Mouse (Mus musculus) midbrain, embryonic 16.5 days (tissue): Measurements from ENCODE around the gene Msh5. TPM values are rescaled to one million over a fixed set of nuclear protein-coding genes. Genes with fewer than 3 reads are reported as not detected.
A peak's percentile ranks its signal among the peaks of the same experiment; 100 is the strongest.

Experiments
- ATAC-seq: fragments of 200-750 bp; cut with Nextera tagmentation; 2 replicates; pipeline ENCODE4 v1.8.0; 2017; ENCODE audit warnings: moderate TSS enrichment
- H3K27ac ChIP-seq: fragments of 300-500 bp; sonication (generic); 2 replicates; pipeline ENCODE4 v1.5.1; 2014; ENCODE audit warnings: mild to moderate bottlenecking, low read length, mixed read lengths
- H3K27me3 ChIP-seq: fragments of 300-500 bp; sonication (generic); 2 replicates; pipeline ENCODE4 v1.6.1; 2014; ENCODE audit warnings: low read depth, low read length, mixed read lengths; ENCODE audit not compliant: control insufficient read depth, insufficient read depth
- H3K36me3 ChIP-seq: fragments of 300-500 bp; sonication (generic); 2 replicates; pipeline ENCODE4 v1.6.1; 2014; ENCODE audit warnings: mild to moderate bottlenecking, low read length, moderate library complexity, mixed read lengths; ENCODE audit not compliant: control insufficient read depth, insufficient read depth
- H3K4me1 ChIP-seq: fragments of 300-500 bp; sonication (generic); 2 replicates; pipeline ENCODE4 v1.6.1; 2014; ENCODE audit warnings: mild to moderate bottlenecking, low read length, mixed read lengths; ENCODE audit not compliant: control insufficient read depth, insufficient read depth
- H3K4me2 ChIP-seq: fragments of 300-500 bp; sonication (generic); 2 replicates; pipeline ENCODE4 v1.6.1; 2014; ENCODE audit warnings: mild to moderate bottlenecking, low read length, mixed read lengths
- H3K4me3 ChIP-seq: fragments of 300-500 bp; sonication (generic); 2 replicates; pipeline ENCODE4 v1.5.1; 2014; ENCODE audit warnings: low read depth, mild to moderate bottlenecking, low read length, moderate library complexity, mixed read lengths
- H3K9ac ChIP-seq: fragments of 300-500 bp; sonication (generic); 2 replicates; pipeline ENCODE4 v1.6.1; 2014; ENCODE audit warnings: low read depth, low read length, mixed read lengths
- H3K9me3 ChIP-seq: fragments of 300-500 bp; sonication (generic); replicated peaks from 2 replicates; pipeline ENCODE4 v1.6.1; 2014; ENCODE audit warnings: mild to moderate bottlenecking, low read length, mixed read lengths; ENCODE audit not compliant: control insufficient read depth, poor library complexity, severe bottlenecking
- WGBS: fragments of 180-500 bp; shearing (Covaris S2); extraction: QIAGEN DNeasy Blood & Tissue Kit; methylation state at CpG from one replicate; pipeline ENCODE4 v1.1.7; 2014; 5-methylcytosine and 5-hydroxymethylcytosine counted together
- polyA plus RNA-seq: library from polyadenylated mRNA; unstranded; fragments of >200 nt; fragmentation: Nextera tagmentation; extraction: Ambion mirVana; gene quantifications from 2 replicates; pipeline ENCODE4 v1.2.1, GENCODE M21; 2015

Gene Msh5
- polyA plus RNA-seq, 1 experiment from 2014 or later, result 1.9 TPM

DNA sequence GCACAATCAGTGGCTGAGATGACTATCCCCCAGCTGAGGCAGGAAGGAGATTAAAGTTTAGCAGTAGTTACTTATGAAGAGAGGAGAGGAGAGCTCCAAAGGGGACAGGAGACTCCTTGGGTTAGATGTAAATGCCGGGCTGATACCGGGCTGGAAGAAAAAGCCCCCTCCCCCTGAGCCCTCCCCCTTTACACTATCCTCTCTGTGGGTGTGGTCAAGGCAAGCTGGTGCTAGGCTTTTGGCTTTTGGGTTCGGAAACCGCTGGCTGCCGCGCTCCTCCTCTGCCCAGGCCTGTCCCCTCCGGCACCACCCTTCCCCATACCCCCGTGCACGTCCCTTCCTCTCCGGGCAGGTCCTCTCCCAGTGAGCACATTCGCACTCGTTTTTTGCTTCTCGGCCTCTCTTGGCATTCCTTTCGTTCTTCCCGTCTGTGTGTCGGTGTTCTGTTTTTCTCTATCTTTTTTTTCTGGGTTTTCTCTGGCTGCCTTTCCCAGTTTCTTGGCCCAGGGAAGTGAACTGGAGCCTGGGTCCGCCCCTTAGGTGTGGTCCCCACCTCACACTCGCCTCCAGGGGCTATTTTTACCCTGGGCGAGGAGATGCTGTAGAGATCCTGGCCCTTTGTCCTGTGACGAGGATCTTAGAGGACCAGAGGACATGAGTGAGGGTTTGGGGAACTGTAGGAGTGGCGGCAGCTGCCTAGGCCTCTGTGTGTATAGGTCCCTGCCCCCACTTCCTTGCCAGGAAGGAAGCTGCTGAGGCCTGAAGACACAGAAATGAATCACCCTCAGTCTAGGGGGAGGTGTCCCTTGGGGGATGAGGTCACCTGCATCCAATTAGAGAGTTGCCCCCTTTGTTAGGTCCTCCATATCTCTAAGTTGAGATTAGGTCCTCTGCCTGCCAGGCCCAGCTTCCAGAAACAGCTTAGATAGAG is 4.9 kb upstream of the Msh5 start:
- no peaks in the 10 kb centered on the region for H3K9me3 ChIP-seq
- WGBS, result 3% methylated on average over 21 of the region's 21 CpGs

DNA sequence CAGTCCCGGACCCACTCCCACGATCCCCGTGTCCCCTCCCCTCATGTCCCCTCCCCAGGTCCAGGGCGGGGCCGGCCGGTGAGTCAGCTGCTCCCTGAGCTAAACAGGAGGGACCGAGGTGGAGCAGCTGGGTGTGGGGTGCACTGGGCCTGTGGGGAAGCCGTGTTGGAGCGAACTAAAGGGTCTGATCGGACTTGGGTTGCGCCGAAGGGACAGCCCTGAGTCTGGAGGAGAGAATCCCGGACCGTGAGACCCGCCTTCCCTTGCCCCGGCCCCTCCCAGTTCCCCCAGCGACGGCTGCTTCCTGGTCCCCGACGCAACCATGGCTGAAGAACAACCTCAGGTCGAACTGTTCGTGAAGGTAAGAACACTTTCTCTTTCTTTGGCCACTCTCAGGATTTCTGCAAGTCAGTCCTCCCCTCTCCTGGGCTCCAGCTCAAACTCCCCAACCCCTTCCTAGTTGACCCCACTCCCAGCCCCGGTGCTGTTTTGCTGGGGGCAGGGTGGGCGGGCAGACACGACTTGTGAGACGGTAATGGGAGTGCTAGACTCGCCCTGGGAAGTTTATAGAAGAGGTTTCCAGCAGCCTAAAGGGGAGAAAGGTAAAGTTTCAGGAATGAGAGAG is 3.7 kb upstream of the Msh5 start:
- H3K27ac ChIP-seq, result peak overlapping the region; percentile 75
- peak overlapping the region; percentile 61 for H3K9ac ChIP-seq
- no peaks in the 10 kb centered on the region for H3K9me3 ChIP-seq
- ATAC-seq, result no peak
- H3K4me1 ChIP-seq, result peaks cover 11% of the 10 kb centered on the region
- WGBS, result 1% methylated on average over 27 of the region's 27 CpGs
- no peaks in the 10 kb centered on the region for H3K36me3 ChIP-seq
- peak overlapping the region; percentile 41 for H3K4me2 ChIP-seq
- H3K4me3 ChIP-seq, result peak overlapping the region; percentile 35
- no peaks in the 10 kb centered on the region for H3K27me3 ChIP-seq

More for the DNA sequence above, 4.9 kb upstream of the Msh5 start:
- Histone ChIP-seq H3K4me2 (peak overlapping the region; percentile 41), H3K36me3 (no peaks in the 10 kb centered on the region), H3K27ac (peak overlapping the region; percentile 71), H3K27me3 (no peaks in the 10 kb centered on the region), H3K9ac (peak overlapping the region; percentile 30), H3K4me1 (peaks cover 11% of the 10 kb centered on the region), H3K4me3 (peak overlapping the region; percentile 35)
- peak; percentile 47 for ATAC-seq

DNA sequence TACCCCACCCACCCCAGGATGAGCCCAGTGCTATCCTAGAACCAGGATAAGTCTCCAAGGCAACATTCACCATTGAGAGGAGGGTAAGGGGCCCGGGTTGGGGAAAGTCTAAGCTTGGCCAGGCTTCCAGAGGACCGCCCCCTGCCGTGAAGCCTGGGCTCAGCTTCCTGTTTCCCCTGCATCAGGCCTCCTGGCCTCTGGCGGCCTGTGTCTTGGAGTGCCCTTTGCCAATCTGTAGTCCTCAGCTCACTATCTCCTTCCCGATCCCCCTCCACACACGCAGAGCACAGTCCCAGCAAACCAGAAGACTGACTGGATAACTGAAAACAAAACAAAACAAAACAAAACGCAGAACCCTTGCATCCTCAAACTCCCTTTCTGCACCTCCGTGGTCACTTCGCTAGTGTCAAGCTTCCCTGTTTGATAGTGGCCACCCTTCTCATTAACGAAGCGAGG is 3.0 kb upstream of the Msh5 start, which contains the start of gene Clic1:
Gene Clic1 (plus strand): TSS at position 406 of the 456 bp plus-strand sequence.
- Histone ChIP-seq H3K27me3 (no peaks in the 10 kb centered on the region), H3K4me2 (peak within 1 kb of the TSS; percentile 41), H3K9ac (peak within 1 kb of the TSS; percentile 61), H3K27ac (peak within 1 kb of the TSS; percentile 75), H3K4me3 (peak within 1 kb of the TSS; percentile 35), H3K4me1 (peaks cover 11% of the 10 kb centered on the region), H3K36me3 (no peaks in the 10 kb centered on the region), H3K9me3 (no peaks in the 10 kb centered on the region)
- no peak for ATAC-seq
- 7% methylated on average over 10 of the region's 11 CpGs for WGBS

DNA sequence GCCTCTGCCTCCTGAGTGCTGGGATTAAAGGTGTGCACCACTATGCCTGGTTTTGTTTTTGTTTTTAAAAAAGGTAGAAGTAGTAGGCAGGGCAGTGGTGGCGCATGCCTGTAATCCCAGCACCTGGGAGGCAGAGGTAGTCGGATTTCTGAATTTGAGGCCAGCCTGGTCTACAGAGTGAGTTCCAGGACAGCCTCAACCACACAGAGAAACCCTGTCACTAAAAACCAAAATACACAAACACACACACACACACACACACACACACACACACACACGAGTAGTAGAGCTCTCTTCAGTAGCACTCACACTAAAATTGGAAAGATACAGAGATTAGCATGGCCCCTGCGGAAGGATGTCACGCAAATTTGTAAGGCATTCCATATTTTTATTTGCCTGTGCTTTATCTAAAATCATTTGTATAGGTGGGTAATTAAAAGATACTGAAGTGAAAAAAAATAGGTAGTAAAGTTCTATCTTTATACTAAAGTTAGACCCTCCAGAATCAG is 2.4 kb upstream of the Msh5 start:
- no peak overlapping the region; the same call in 1 of the 2 replicates for H3K27ac ChIP-seq
- WGBS, result 74% methylated on average over 5 of the region's 5 CpGs
- ATAC-seq, result no peak
- no peaks in the 10 kb centered on the region for H3K36me3 ChIP-seq
- H3K4me3 ChIP-seq, result no peak overlapping the region
- H3K4me2 ChIP-seq, result no peak overlapping the region; the same call in 1 of the 2 replicates
- H3K27me3 ChIP-seq, result no peaks in the 10 kb centered on the region
- H3K9ac ChIP-seq, result no peak overlapping the region
- no peaks in the 10 kb centered on the region for H3K9me3 ChIP-seq
- H3K4me1 ChIP-seq, result peaks cover 11% of the 10 kb centered on the region

DNA sequence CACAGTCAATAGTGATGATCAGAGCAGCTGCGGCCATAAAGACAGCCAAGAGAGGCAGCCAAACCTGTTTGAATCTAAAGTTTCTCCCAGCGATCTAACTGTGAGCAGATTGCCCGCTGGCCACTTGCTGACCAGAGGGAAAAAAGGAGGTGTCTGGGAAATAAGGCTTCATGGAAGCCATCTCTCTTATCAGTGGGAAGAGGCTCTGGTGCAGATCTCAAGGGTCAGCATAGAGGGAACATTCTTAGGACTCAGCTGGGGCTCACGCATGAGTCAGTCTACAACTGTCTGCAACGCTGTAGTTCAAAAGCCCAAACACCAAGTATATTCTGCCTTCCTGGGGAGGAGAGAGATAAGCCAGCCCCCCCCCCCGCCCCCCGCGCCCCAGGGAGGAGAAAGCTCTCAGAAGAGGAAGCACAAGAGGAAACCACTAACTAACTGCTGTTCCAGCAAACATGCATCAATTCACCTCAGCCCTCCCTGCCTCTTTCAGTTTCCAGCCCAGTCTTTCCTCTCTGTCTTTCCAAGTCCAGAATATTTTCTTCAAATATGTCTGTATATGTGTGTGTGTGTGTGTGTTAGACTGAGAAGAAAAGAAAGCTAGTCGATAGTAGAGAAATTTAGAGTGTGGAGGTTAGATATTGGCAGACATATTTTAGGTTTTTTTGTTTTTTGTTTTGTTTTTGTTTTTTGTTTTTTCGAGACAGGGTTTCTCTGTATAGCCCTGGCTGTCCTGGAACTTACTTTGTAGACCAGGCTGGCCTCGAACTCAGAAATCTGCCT is 1.8 kb upstream of the Msh5 start:
- Histone ChIP-seq H3K27ac (peak overlapping the region; percentile 54), H3K4me1 (peaks cover 11% of the 10 kb centered on the region), H3K27me3 (no peaks in the 10 kb centered on the region), H3K9ac (no peak overlapping the region), H3K9me3 (no peaks in the 10 kb centered on the region), H3K36me3 (no peaks in the 10 kb centered on the region), H3K4me3 (no peak overlapping the region), H3K4me2 (no peak overlapping the region)
- no peak for ATAC-seq
- 40% methylated on average over 9 of the region's 11 CpGs for WGBS

DNA sequence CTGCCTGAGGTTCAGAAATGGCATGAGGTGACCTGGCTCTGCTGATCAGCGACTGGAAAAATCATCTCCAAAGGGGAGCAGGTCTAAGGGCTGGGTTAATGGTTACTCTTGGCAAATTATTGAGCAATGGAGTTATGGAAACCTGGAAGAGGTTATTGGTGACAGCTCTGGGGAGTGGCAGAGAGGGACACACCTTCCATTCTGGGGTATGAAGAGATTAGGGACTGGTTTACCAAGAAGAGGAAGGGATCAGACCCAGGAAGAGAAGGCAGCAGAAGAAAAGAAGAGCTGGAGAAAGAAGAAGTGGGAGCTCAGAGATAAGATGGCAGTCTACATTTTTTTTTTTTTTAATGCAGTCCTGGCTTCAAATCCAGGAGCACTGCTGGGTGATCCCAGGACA is 1.1 kb upstream of the Msh5 start:
- Histone ChIP-seq H3K36me3 (no peaks in the 10 kb centered on the region), H3K27me3 (no peaks in the 10 kb centered on the region), H3K4me2 (no peak overlapping the region), H3K27ac (no peak overlapping the region), H3K9me3 (no peaks in the 10 kb centered on the region), H3K4me3 (no peak overlapping the region), H3K9ac (no peak overlapping the region), H3K4me1 (peaks cover 11% of the 10 kb centered on the region)
- 64% methylated on average over 1 of the region's 1 CpGs for WGBS
- ATAC-seq, result no peak

DNA sequence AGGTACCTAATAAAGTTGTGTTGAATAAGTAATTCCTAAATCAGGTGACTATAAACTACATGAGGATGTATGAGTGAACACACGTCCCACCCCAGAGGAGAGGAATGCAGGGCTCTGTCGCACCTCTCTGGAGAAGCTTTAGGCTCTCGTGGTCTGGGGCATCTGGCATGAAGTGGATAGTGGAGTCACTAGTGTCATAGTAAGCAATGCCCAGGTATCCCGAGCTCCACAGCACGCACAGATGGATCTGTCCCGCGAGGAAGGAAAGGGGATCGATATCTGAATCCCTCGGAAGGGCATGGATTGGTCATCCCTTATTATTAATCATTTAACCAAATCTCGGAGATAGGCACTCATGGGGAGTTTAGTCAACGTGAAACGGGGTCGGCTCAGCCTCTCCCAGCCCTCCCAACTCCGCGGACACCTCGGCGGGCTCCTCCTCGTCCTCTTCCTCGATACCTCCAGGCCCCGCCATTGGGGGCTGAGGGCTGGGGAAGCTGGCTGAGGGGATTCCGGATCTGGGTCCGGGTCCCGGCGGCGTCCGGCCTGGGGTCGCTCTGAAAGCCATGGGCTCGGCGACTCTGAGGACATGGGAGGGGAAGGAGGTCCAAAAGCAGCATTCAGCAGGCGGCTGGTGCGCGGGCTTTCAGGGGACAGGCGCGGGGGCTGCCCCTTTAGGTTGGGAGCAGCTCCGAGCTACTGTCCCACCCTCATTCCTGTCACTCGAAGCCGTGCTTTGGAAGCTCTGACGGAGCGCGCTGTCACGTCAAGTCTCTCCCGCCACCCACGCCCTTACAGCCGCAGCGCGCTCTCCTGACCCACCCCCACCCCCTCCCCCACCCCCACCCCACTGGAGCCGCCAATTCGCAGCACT is 501 bp downstream of the Msh5 start:
- 6% methylated on average over 41 of the region's 48 CpGs for WGBS
- peak overlapping the region; percentile 64 for H3K27ac ChIP-seq
- peak overlapping the region; percentile 100 for H3K4me2 ChIP-seq
- H3K4me3 ChIP-seq, result peak overlapping the region; percentile 67
- H3K36me3 ChIP-seq, result no peaks in the 10 kb centered on the region
- no peaks in the 10 kb centered on the region for H3K9me3 ChIP-seq
- peak; percentile 84 for ATAC-seq
- H3K4me1 ChIP-seq, result peaks cover 7% of the 10 kb centered on the region
- no peaks in the 10 kb centered on the region for H3K27me3 ChIP-seq
- H3K9ac ChIP-seq, result peak overlapping the region; percentile 86
